Mouse (Mus musculus) hindbrain, embryonic 10.5 days (tissue): ENCODE data around the gene Olfr457. TPM values are rescaled to one million over a fixed set of nuclear protein-coding genes. Genes with fewer than 3 reads are reported as not detected.

Source experiments
- DNase-seq: peaks from one replicate; pipeline ENCODE4 v3.0.0-alpha.2; 2017; ENCODE audit warnings: low spot score
- H3K27ac ChIP-seq: fragments of 300-500 bp; sonication (generic); 2 replicates; pipeline ENCODE4 v1.5.1; 2016; ENCODE audit warnings: mild to moderate bottlenecking, moderate library complexity
- H3K27me3 ChIP-seq: fragments of 300-500 bp; sonication (generic); 2 replicates; pipeline ENCODE4 v1.6.1; 2016; ENCODE audit warnings: mild to moderate bottlenecking; ENCODE audit not compliant: poor library complexity, insufficient read depth, severe bottlenecking
- H3K36me3 ChIP-seq: fragments of 300-500 bp; sonication (generic); 2 replicates; pipeline ENCODE4 v1.6.1; 2016; ENCODE audit warnings: mild to moderate bottlenecking, moderate library complexity
- H3K4me1 ChIP-seq: fragments of 300-500 bp; sonication (generic); replicated peaks from 2 replicates; pipeline ENCODE4 v1.6.1; 2016; ENCODE audit warnings: mild to moderate bottlenecking
- H3K4me3 ChIP-seq: fragments of 300-500 bp; sonication (generic); 2 replicates; pipeline ENCODE4 v1.5.1; 2016; ENCODE audit warnings: mild to moderate bottlenecking, moderate library complexity
- H3K9me3 ChIP-seq: fragments of 300-500 bp; sonication (generic); 2 replicates; pipeline ENCODE4 v1.6.1; 2016; ENCODE audit warnings: mild to moderate bottlenecking, moderate library complexity
- WGBS: fragments of 180-500 bp; shearing (Covaris S2); methylation state at CpG from one replicate; pipeline ENCODE4 v1.1.7; 2016; 5-methylcytosine and 5-hydroxymethylcytosine counted together
- polyA plus RNA-seq: library from polyadenylated mRNA; unstranded; fragments of >200 nt; fragmentation: Nextera tagmentation; extraction: Ambion mirVana; gene quantifications from 2 replicates; pipeline ENCODE4 v1.2.1, GENCODE M21; 2016

The Olfr457 gene
- polyA plus RNA-seq, 1 experiment from 2014 or later = not detected

- no peak for DNase-seq
- WGBS = 80% methylated on average over 6 of the region's 6 CpGs
- Histone ChIP-seq H3K4me1 (no peaks in the 10 kb centered on the region), H3K27me3 (no peaks in the 10 kb centered on the region), H3K27ac (no peak within 1 kb of the TSS), H3K4me3 (no peak within 1 kb of the TSS), H3K9me3 (no peaks in the 10 kb centered on the region), H3K36me3 (no peaks in the 10 kb centered on the region)
These were observed 41.7 kb downstream of the Olfr457 start, which contains the start of gene Tas2r126 for GRCm38 (mm10) chr6:42434446-42434845. TSS of gene Tas2r126 (plus strand) at chr6:42434535.

DNA sequence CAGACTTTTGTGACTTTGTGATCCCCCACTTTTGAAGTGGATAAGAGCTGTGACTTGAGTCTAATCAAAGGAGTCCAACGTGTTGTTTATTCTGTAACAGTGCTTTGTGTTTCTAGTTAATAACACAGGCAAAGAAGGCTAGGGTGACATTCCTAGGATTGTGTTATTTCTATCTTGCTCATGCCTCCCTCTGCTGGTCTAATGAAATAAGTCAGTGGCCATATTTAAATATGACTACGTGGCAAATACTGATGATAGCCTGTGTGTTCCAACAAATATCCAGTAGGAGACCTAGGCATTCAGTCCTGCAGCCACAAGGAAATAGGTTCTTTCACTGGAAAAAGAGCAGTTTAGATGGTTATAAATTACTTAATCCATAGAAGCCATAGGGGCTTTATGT lies 42.6 kb downstream of the Olfr457 start:
- DNase-seq = no peak
- no peaks in the 10 kb centered on the region for H3K4me1 ChIP-seq
- no peaks in the 10 kb centered on the region for H3K27me3 ChIP-seq
- H3K27ac ChIP-seq = no peak overlapping the region
- H3K4me3 ChIP-seq = no peak overlapping the region
- WGBS = 67% methylated on average over 2 of the region's 2 CpGs
- H3K36me3 ChIP-seq = no peaks in the 10 kb centered on the region
- H3K9me3 ChIP-seq = no peaks in the 10 kb centered on the region

GRCm38 (mm10) chr6:42426337-42426736 lies 49.8 kb downstream of the Olfr457 start:
- H3K4me1 ChIP-seq = no peaks in the 10 kb centered on the region
- no peaks in the 10 kb centered on the region for H3K9me3 ChIP-seq
- WGBS = 87% methylated on average over 4 of the region's 4 CpGs
- no peaks in the 10 kb centered on the region for H3K27me3 ChIP-seq
- no peak overlapping the region for H3K27ac ChIP-seq
- DNase-seq = no peak
- H3K4me3 ChIP-seq = no peak overlapping the region
- no peaks in the 10 kb centered on the region for H3K36me3 ChIP-seq

DNA sequence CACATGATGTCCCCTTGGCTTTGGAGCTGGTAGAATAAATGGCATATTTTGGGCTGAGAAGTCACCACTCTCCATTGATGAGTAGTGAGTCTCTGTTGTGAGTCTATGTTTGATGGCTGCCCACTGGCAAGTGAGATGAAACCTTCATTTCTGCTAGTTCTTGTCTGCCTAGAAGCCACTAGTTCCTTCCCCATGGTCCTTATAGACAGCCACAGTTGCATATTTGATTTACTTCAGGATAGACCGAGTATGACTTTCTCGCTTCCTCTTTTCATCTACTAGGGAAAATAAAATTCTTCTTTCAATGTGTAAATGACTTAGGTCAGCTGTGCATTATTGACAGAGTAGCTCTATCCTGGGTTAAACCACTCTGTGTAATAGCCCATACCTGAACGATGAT lies 51.7 kb downstream of the Olfr457 start:
- H3K36me3 ChIP-seq = no peaks in the 10 kb centered on the region
- no peak overlapping the region for H3K27ac ChIP-seq
- no peak for DNase-seq
- WGBS = 93% methylated on average over 3 of the region's 3 CpGs
- H3K9me3 ChIP-seq = no peaks in the 10 kb centered on the region
- H3K4me1 ChIP-seq = no peaks in the 10 kb centered on the region
- no peak overlapping the region for H3K4me3 ChIP-seq
- H3K27me3 ChIP-seq = no peaks in the 10 kb centered on the region

GRCm38 (mm10) chr6:42421439-42421838 lies 54.7 kb downstream of the Olfr457 start:
- Histone ChIP-seq H3K36me3 (no peaks in the 10 kb centered on the region), H3K4me1 (no peaks in the 10 kb centered on the region), H3K4me3 (no peak overlapping the region), H3K27me3 (no peaks in the 10 kb centered on the region), H3K9me3 (no peaks in the 10 kb centered on the region), H3K27ac (no peak overlapping the region)
- DNase-seq = no peak
- 67% methylated on average over 2 of the region's 2 CpGs for WGBS

GRCm38 (mm10) chr6:42419443-42419842 lies 56.7 kb downstream of the Olfr457 start:
- Histone ChIP-seq H3K27ac (no peak overlapping the region), H3K4me1 (no peaks in the 10 kb centered on the region), H3K27me3 (no peaks in the 10 kb centered on the region), H3K4me3 (no peak overlapping the region), H3K36me3 (no peaks in the 10 kb centered on the region), H3K9me3 (no peaks in the 10 kb centered on the region)
- DNase-seq = no peak
- 90% methylated on average over 2 of the region's 2 CpGs for WGBS

Other genes starting within 250 kb of the Olfr457 start
- 16.5 and 17.7 TPM in 2 replicates for gene Gstk1, start 230.4 kb downstream of the Olfr457 start, polyA plus RNA-seq
- gene Tmem139, start 214.4 kb downstream of the Olfr457 start, polyA plus RNA-seq = 0.48 and 0.75 TPM in 2 replicates
- 67.7 and 81.2 TPM in 2 replicates for gene Casp2, start 211.3 kb downstream of the Olfr457 start, polyA plus RNA-seq
- 0.94 and 1.1 TPM in 2 replicates for gene Clcn1, start 189.7 kb downstream of the Olfr457 start, polyA plus RNA-seq
- 1.4 and 2.9 TPM in 2 replicates for gene Fam131b, start 151.7 kb downstream of the Olfr457 start, polyA plus RNA-seq
- 86.0 and 103 TPM in 2 replicates for gene Zyx, start 126.7 kb downstream of the Olfr457 start, polyA plus RNA-seq
- 1.8 and 3.1 TPM in 2 replicates for gene Epha1, start 103.1 kb downstream of the Olfr457 start, polyA plus RNA-seq
- gene Tas2r143, start 76.1 kb downstream of the Olfr457 start, polyA plus RNA-seq = not detected in 2 replicates
- not detected in 2 replicates for gene Tas2r135, start 70.9 kb downstream of the Olfr457 start, polyA plus RNA-seq
- gene Tas2r126, start 41.8 kb downstream of the Olfr457 start, polyA plus RNA-seq = not detected in 2 replicates
- gene Olfr458, start 11.1 kb downstream of the Olfr457 start, polyA plus RNA-seq = not detected in 2 replicates
- not detected in 2 replicates for gene Olfr456, start 10.9 kb upstream of the Olfr457 start, polyA plus RNA-seq
- not detected in 2 replicates for gene Olfr455, start 71.3 kb upstream of the Olfr457 start, polyA plus RNA-seq
- gene Tcaf3, start 121.4 kb upstream of the Olfr457 start, polyA plus RNA-seq = not detected in 2 replicates
- gene Tcaf2, start 168.9 kb upstream of the Olfr457 start, polyA plus RNA-seq = 4.6 and 4.9 TPM in 2 replicates
- 110 and 130 TPM in 2 replicates for gene Tcaf1, start 233.8 kb upstream of the Olfr457 start, polyA plus RNA-seq